Comparison of ENCODE assay signal across 8 mouse cellular contexts in genomic region chr15:6708526-6709441, GRCm38 (mm10). TPM values are rescaled to one million over a fixed set of nuclear protein-coding genes. Genes with fewer than 3 reads are reported as not detected.
A peak's percentile ranks its signal among the peaks of the same experiment; 100 is the strongest.
DNase-seq lines count a peak whose midpoint lies in the region; ATAC-seq and TF ChIP-seq lines count a peak whose summit lies in the region.

No protein-coding gene starts in this region.

- H3K27ac ChIP-seq in intestine, postnatal 0 days (ENCODE audit: low read depth, low read length): peak overlapping the region; percentile 93
- H3K27ac ChIP-seq in liver, postnatal 0 days (ENCODE audit: low read depth): peak overlapping the region; percentile 99
- peak overlapping the region; percentile 96 for H3K27ac ChIP-seq in neural tube, embryonic 13.5 days (replicated peaks)

- peak overlapping the region; percentile 91 for H3K4me2 ChIP-seq in intestine, postnatal 0 days (replicated peaks; ENCODE audit: low read depth)
- peak overlapping the region; percentile 83 for H3K4me2 ChIP-seq in liver, postnatal 0 days (ENCODE audit: low read depth, low read length)
- H3K4me2 ChIP-seq in neural tube, embryonic 13.5 days: peak overlapping the region; percentile 80

- 0 out of 2 replicates have a peak, but pooled peaks cover 3% of the 10 kb centered on the region for H3K4me1 ChIP-seq in intestine, postnatal 0 days (replicated peaks; ENCODE audit: control insufficient read depth, insufficient read depth, low read length)
- peaks cover 37% of the 10 kb centered on the region for H3K4me1 ChIP-seq in liver, postnatal 0 days (ENCODE audit: insufficient read depth)
- H3K4me1 ChIP-seq in neural tube, embryonic 13.5 days (replicated peaks): peaks cover 40% of the 10 kb centered on the region

- peak; percentile 74 for DNase-seq in 3134 (ENCODE audit: extremely low read depth, insufficient read length, low spot score)
- DNase-seq in NIH3T3 (ENCODE audit: low read depth): peak; percentile 44
- peak; percentile 64 to 66 for DNase-seq in cerebellum, postnatal 25 days
- peak; percentile 17 to 19 for DNase-seq in frontal cortex, postnatal 25 days (ENCODE audit: low spot score in 2 of 2)
- peak; percentile 73 for DNase-seq in liver, postnatal 0 days
- peak; percentile 73 for DNase-seq in testis, postnatal 14 days (ENCODE audit: low spot score)

- H3K36me3 ChIP-seq in intestine, postnatal 0 days (ENCODE audit: control insufficient read depth, insufficient read depth): no peaks in the 10 kb centered on the region
- no peaks in the 10 kb centered on the region; the same call in 1 of the 2 replicates for H3K36me3 ChIP-seq in liver, postnatal 0 days (replicated peaks; ENCODE audit: insufficient read depth, low read length)
- no peaks in the 10 kb centered on the region for H3K36me3 ChIP-seq in neural tube, embryonic 13.5 days

- ATAC-seq in intestine, postnatal 0 days: peak; percentile 48
- ATAC-seq in liver, postnatal 0 days: peak; percentile 53
- peak; percentile 89 for ATAC-seq in neural tube, embryonic 13.5 days (ENCODE audit: low read depth)

- H3K9ac ChIP-seq in intestine, postnatal 0 days (ENCODE audit: low read depth, low read length): peak overlapping the region; percentile 99
- peak overlapping the region; percentile 94 for H3K9ac ChIP-seq in liver, postnatal 0 days (replicated peaks)
- peak overlapping the region; percentile 94 for H3K9ac ChIP-seq in neural tube, embryonic 13.5 days

- no peaks in the 10 kb centered on the region for H3K9me3 ChIP-seq in intestine, postnatal 0 days (ENCODE audit: control insufficient read depth)
- no peaks in the 10 kb centered on the region for H3K9me3 ChIP-seq in liver, postnatal 0 days (ENCODE audit: low read length)
- no peaks in the 10 kb centered on the region for H3K9me3 ChIP-seq in neural tube, embryonic 13.5 days

- no peak for TF ChIP-seq CTCF in intestine, postnatal 0 days (IDR thresholded peaks at IDR 0.05; ENCODE audit: low read depth)
- no peak for TF ChIP-seq CTCF in liver, postnatal 0 days (IDR thresholded peaks at IDR 0.05; ENCODE audit: low read depth)

- peak overlapping the region; percentile 95 for H3K4me3 ChIP-seq in intestine, postnatal 0 days (ENCODE audit: low read depth, low read length)
- peak overlapping the region; percentile 86 for H3K4me3 ChIP-seq in liver, postnatal 0 days (ENCODE audit: low read depth, low read length)
- H3K4me3 ChIP-seq in neural tube, embryonic 13.5 days: peak overlapping the region; percentile 92

- TF ChIP-seq EP300 in liver, postnatal 0 days (IDR thresholded peaks at IDR 0.05; ENCODE audit: low read depth): no peak

- under 1% methylated on average over 73 of the region's 89 CpGs for WGBS in intestine, postnatal 0 days
- WGBS in liver, postnatal 0 days (ENCODE audit: insufficient replicate concordance): under 1% methylated on average over 59 of the region's 89 CpGs
- WGBS in neural tube, embryonic 13.5 days: under 1% methylated on average over 71 of the region's 89 CpGs

- no peaks in the 10 kb centered on the region; the same call in 1 of the 2 replicates for H3K27me3 ChIP-seq in intestine, postnatal 0 days (replicated peaks; ENCODE audit: control insufficient read depth, insufficient read depth, low read length)
- H3K27me3 ChIP-seq in liver, postnatal 0 days (ENCODE audit: insufficient read depth, low read length): no peaks in the 10 kb centered on the region
- 0 out of 2 replicates have a peak, but pooled peaks cover 4% of the 10 kb centered on the region for H3K27me3 ChIP-seq in neural tube, embryonic 13.5 days

RNA-seq across cellular contexts. Expression of gene Rictor, which starts 0.6 kb away (rescaled TPM):
- polyA plus RNA-seq in intestine, postnatal 0 days (2015; fragmentation: Nextera tagmentation; extraction: Ambion mirVana): 13.5 and 15.7 TPM in 2 replicates
- 12.7 and 13.2 TPM in 2 replicates for polyA plus RNA-seq in liver, postnatal 0 days (2015; fragmentation: Nextera tagmentation; extraction: Ambion mirVana)
- polyA plus RNA-seq in neural tube, embryonic 13.5 days (2015; fragmentation: Nextera tagmentation; extraction: Ambion mirVana): 49.4 and 58.3 TPM in 2 replicates

Comparison
In these comparisons a context has a peak if more than half of its experiments do, and no peak if none do; other contexts are left out.
1. Peak in every context shown above with its lines: DNase-seq, ATAC-seq, H3K4me3 ChIP-seq and H3K27ac ChIP-seq.
2. DNase-seq: peak in every context shown above with its lines; median percentile 74 in 3134; 73 in liver, postnatal 0 days; 73 in testis, postnatal 14 days; 65 in cerebellum, postnatal 25 days; 44 in NIH3T3; 18 in frontal cortex, postnatal 25 days.